Mouse (Mus musculus) G1E (cell line): ENCODE results near the gene Ccser1.

Experiments
- CTCF ChIP-seq: IDR thresholded peaks from 2 replicates; pipeline ENCODE4 v1.5.1; 2012; ENCODE audit warnings: low read depth, low read length, inconsistent platforms, mixed read lengths
- GATA1 ChIP-seq: IDR thresholded peaks from 2 replicates; pipeline ENCODE4 v1.6.1; 2012; ENCODE audit warnings: borderline replicate concordance, low read length, inconsistent platforms, mixed read lengths
- TAL1 ChIP-seq: conservative IDR thresholded peaks from 2 replicates; pipeline ENCODE4 v1.6.1; 2012; ENCODE audit warnings: low read depth, low read length, inconsistent platforms, mixed read lengths

DNA sequence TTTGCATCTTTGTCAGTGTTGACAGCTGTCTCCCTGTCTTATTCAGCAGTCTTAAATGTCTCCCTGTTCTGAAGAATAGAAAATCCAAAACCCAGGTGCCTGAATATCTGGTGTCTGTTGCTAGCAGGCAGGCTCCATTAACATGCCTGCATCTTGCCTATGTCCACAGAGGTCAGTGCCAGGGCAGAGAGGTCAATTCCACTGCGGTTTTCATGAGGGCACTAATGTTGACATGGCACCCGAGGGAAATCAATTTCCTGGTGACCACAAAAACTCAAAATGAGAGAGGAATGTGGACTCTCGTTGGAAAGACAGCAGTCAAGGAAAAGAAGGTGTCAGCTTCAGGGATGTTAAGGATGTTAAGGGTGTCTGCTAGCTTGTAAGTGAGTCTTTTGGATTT is 983.7 kb downstream of the Ccser1 start:
- TF ChIP-seq CTCF (no peak), TAL1 (no peak), GATA1 (no peak)
